Mouse (Mus musculus): ENCODE measurements around the gene Creb3l2. TPM values are rescaled to one million over a fixed set of nuclear protein-coding genes. Genes with fewer than 3 reads are reported as not detected.

Gene Creb3l2
- polyA plus RNA-seq, 1 experiment from 2014 or later = 31.1 TPM

Other genes starting within 250 kb of the Creb3l2 start
- 0.58 and 0.67 TPM in 2 replicates for gene Dgki, start 142.0 kb downstream of the Creb3l2 start, polyA plus RNA-seq (2015; fragmentation: Nextera tagmentation; extraction: Ambion mirVana)
- gene Akr1d1, start 88.0 kb upstream of the Creb3l2 start, polyA plus RNA-seq (2015; fragmentation: Nextera tagmentation; extraction: Ambion mirVana) = 0.33 TPM in 1 of 2 replicates, not detected in the other